Mouse (Mus musculus) kidney, postnatal 0 days (tissue): ENCODE data around the gene Exosc10. TPM values are rescaled to one million over a fixed set of nuclear protein-coding genes. Genes with fewer than 3 reads are reported as not detected.

ENCODE experiments used
- ATAC-seq: fragments of 200-750 bp; cut with Nextera tagmentation; replicated peaks from 2 replicates; pipeline ENCODE4 v1.8.0; 2017; ENCODE audit warnings: low read depth, moderate number of reproducible peaks, moderate TSS enrichment, moderate library complexity; ENCODE audit not compliant: low FRiP score
- DNase-seq: peaks from one replicate; pipeline ENCODE4 v3.0.0-alpha.2; 2016; ENCODE audit warnings: low spot score
- H3K27ac ChIP-seq: fragments of 300-500 bp; sonication (generic); 2 replicates; pipeline ENCODE4 v1.5.1; 2014; ENCODE audit warnings: mild to moderate bottlenecking
- H3K27me3 ChIP-seq: fragments of 300-500 bp; sonication (generic); 2 replicates; pipeline ENCODE4 v1.6.1; 2014; ENCODE audit warnings: low read length, mixed read lengths; ENCODE audit not compliant: insufficient read depth
- H3K36me3 ChIP-seq: fragments of 300-500 bp; sonication (generic); 2 replicates; pipeline ENCODE4 v1.6.1; 2014; ENCODE audit warnings: low read length, mixed read lengths; ENCODE audit not compliant: insufficient read depth
- H3K4me1 ChIP-seq: fragments of 300-500 bp; sonication (generic); replicated peaks from 2 replicates; pipeline ENCODE4 v1.6.1; 2014; ENCODE audit warnings: antibody characterized with exemption, low read length, mixed read lengths; ENCODE audit not compliant: insufficient read depth
- H3K4me2 ChIP-seq: fragments of 300-500 bp; sonication (generic); 2 replicates; pipeline ENCODE4 v1.6.1; 2014; ENCODE audit warnings: mild to moderate bottlenecking, low read length, moderate library complexity, mixed read lengths
- H3K4me3 ChIP-seq: fragments of 300-500 bp; sonication (generic); replicated peaks from 2 replicates; pipeline ENCODE4 v1.5.1; 2014; ENCODE audit warnings: low read depth, low read length
- H3K9ac ChIP-seq: fragments of 300-500 bp; sonication (generic); 2 replicates; pipeline ENCODE4 v1.6.1; 2014; ENCODE audit warnings: low read depth, low read length
- H3K9me3 ChIP-seq: fragments of 300-500 bp; sonication (generic); replicated peaks from 2 replicates; pipeline ENCODE4 v1.6.1; 2016; ENCODE audit warnings: low read length, inconsistent platforms, mixed read lengths
- CTCF ChIP-seq: IDR thresholded peaks from 2 replicates; pipeline ENCODE4 v1.5.1; 2016; ENCODE audit warnings: antibody characterized with exemption, low read depth, mild to moderate bottlenecking, moderate library complexity
- WGBS: fragments of 180-500 bp; shearing (Covaris S2); extraction: QIAGEN DNeasy Blood & Tissue Kit; methylation state at CpG from one replicate; pipeline ENCODE4 v1.1.7; 2014; 5-methylcytosine and 5-hydroxymethylcytosine counted together
- polyA plus RNA-seq: library from polyadenylated mRNA; unstranded; fragments of >200 nt; fragmentation: Nextera tagmentation; extraction: Ambion mirVana; gene quantifications from 2 replicates; pipeline ENCODE4 v1.2.1, GENCODE M21; 2015

Gene Exosc10
- polyA plus RNA-seq, 1 experiment from 2014 or later: 52.4 TPM

DNA sequence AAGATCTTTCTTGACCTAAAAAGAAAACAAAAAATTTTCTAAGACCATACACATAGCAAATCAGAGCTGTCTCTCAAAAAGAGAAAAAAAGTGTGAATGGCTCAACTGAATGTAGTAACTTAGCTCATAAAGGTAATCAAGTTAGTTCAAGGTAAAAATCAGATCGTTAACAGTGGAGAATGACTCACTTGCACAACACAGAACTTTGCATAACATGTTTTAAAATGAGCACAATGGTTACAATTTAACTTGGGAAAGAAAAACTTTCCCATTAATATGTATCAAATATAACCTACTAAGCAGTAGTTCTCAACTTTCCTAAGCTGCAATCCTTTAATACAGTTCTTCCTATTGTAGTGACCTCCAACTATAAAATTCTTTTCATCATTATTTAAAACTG lies 62.5 kb downstream of the Exosc10 start:
- Histone ChIP-seq H3K4me3 (no peak overlapping the region), H3K27ac (no peak overlapping the region; the same call in 1 of the 2 replicates), H3K4me1 (peaks cover 12% of the 10 kb centered on the region), H3K4me2 (no peak overlapping the region), H3K36me3 (peaks cover 62% of the 10 kb centered on the region), H3K27me3 (no peaks in the 10 kb centered on the region), H3K9ac (no peak overlapping the region), H3K9me3 (no peaks in the 10 kb centered on the region)
- WGBS: 82% methylated on average over 1 of the region's 1 CpGs
- DNase-seq (no peak), ATAC-seq (no peak)
- TF ChIP-seq CTCF: no peak

DNA sequence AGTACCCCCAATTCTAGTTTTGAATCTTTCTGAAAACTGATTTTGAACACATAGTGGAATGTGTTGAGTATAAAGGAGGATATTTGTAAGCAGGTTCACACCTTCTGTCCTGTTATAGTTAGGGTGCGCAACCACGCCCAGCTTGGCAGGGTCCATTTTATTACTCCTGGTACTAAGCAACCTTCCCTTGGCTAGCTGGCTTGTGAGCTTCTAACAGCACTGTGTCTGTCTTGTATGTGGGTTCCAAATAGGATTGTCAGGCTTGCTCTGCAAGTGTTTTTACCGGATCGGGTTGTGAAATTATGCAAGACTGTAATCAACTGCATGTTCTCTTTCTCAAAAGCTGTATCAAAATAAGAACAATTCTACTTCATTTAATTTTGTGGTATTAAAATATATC lies 64.3 kb downstream of the Exosc10 start:
- H3K9ac ChIP-seq: no peak overlapping the region
- ATAC-seq (no peak), DNase-seq (no peak)
- H3K27ac ChIP-seq: no peak overlapping the region
- no peaks in the 10 kb centered on the region for H3K27me3 ChIP-seq
- H3K36me3 ChIP-seq: peaks cover 56% of the 10 kb centered on the region
- WGBS: 96% methylated on average over 4 of the region's 4 CpGs
- peaks cover 15% of the 10 kb centered on the region for H3K4me1 ChIP-seq
- no peak overlapping the region for H3K4me3 ChIP-seq
- no peak overlapping the region for H3K4me2 ChIP-seq
- no peak for TF ChIP-seq CTCF
- H3K9me3 ChIP-seq: no peaks in the 10 kb centered on the region

DNA sequence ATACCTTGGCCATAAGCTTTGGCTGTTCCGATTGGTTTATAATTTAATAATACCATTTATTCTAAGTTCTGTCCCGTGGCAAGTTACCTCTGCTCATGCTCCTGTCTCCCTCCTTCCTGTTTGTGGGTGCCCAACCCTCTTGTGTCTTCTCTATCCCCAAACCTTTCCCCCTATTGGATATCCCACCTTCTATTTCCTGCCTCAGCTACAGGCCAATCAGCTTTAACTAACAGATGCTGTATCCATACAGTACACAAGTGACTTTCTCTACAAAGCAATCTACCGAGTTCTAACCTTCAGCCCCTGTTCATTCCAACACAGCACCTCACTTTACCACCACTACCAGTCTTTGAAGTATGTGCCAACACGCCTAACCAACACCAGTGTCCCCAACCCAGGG lies 65.4 kb downstream of the Exosc10 start:
- Histone ChIP-seq H3K9ac (no peak overlapping the region), H3K9me3 (no peaks in the 10 kb centered on the region), H3K36me3 (peaks cover 50% of the 10 kb centered on the region), H3K4me3 (no peak overlapping the region), H3K27ac (no peak overlapping the region), H3K27me3 (no peaks in the 10 kb centered on the region), H3K4me2 (peak overlapping the region; percentile 21; the same call in 1 of the 2 replicates), H3K4me1 (peaks cover 15% of the 10 kb centered on the region)
- WGBS: 87% methylated on average over 4 of the region's 4 CpGs
- TF ChIP-seq CTCF: no peak
- DNase-seq (no peak), ATAC-seq (no peak)

DNA sequence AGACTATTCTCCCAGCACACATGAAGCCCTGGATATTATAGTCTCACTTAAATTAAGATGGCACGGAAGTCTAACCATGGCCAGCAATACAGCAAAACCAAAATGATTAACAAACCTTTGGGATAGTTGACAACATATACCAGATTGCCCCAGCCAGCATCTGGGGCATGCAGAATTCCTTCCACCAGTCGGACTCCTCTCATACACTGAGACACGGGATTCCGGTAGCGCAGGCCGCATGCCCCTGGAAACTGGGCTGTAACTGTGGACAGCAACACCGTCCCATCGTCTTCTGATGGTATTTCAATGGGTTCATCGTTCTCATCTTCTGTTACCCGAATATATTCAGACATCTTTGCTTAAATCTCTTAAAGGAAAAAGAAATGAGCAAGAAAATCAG lies 66.8 kb downstream of the Exosc10 start:
- DNase-seq: no peak
- peaks cover 36% of the 10 kb centered on the region for H3K36me3 ChIP-seq
- 80% methylated on average over 10 of the region's 10 CpGs for WGBS
- no peak overlapping the region for H3K27ac ChIP-seq
- H3K9me3 ChIP-seq: no peaks in the 10 kb centered on the region
- peaks cover 15% of the 10 kb centered on the region for H3K4me1 ChIP-seq
- H3K4me2 ChIP-seq: peak overlapping the region; percentile 64
- ATAC-seq: no peak
- H3K27me3 ChIP-seq: no peaks in the 10 kb centered on the region
- TF ChIP-seq CTCF: no peak
- H3K9ac ChIP-seq: no peak overlapping the region
- peak overlapping the region; percentile 92; the same call in 1 of the 2 replicates for H3K4me3 ChIP-seq

DNA sequence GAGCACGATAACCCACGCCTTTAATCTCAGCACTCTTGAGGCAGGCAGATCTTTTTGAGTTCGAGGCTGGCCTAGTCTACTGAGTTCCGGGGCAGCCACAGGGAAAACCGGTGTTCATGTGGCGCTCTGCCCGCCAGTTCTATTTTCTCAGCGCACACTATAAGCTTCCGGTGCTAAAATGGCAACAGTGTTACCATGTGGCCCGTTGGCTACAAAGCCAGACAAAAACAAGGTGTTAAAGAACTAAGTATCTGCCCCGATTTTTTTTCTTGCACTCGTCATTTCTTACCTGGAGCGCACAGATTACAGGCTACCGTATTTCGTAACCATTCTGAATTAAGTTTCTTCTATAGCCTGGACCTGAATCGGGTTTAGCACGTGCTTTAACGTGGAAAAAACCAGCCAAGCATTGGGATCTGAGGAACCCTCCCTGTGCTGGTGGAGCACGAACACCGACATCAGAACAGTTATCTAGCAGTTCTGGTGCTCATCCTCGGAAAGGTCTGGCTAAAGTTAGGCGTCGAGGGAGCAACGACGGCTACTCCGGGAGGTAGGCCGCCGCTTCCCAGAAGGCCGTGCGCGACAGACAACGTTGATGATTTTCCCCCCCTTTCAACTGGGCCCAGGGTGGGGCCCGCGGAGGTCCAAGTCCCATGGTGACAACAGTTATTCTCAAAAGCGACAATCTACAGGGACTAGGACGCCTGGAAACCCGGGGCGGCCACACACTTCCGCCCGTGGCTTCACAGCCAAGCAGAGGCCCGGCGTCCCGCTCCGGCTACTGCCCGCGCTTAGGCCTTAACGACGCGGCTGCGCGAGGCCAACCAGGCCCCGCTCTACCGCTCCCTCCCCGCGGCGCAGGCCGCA lies 67.8 kb downstream of the Exosc10 start:
- peaks cover 15% of the 10 kb centered on the region for H3K4me1 ChIP-seq
- ATAC-seq (peak; percentile 49), DNase-seq (peak; percentile 71)
- H3K4me2 ChIP-seq: peak overlapping the region; percentile 64
- WGBS: under 1% methylated on average over 57 of the region's 57 CpGs
- H3K9ac ChIP-seq: peak overlapping the region; percentile 99
- no peak for TF ChIP-seq CTCF
- no peaks in the 10 kb centered on the region for H3K9me3 ChIP-seq
- H3K4me3 ChIP-seq: peak overlapping the region; percentile 92
- peak overlapping the region; percentile 97 for H3K27ac ChIP-seq
- H3K27me3 ChIP-seq: no peaks in the 10 kb centered on the region
- peaks cover 30% of the 10 kb centered on the region for H3K36me3 ChIP-seq

DNA sequence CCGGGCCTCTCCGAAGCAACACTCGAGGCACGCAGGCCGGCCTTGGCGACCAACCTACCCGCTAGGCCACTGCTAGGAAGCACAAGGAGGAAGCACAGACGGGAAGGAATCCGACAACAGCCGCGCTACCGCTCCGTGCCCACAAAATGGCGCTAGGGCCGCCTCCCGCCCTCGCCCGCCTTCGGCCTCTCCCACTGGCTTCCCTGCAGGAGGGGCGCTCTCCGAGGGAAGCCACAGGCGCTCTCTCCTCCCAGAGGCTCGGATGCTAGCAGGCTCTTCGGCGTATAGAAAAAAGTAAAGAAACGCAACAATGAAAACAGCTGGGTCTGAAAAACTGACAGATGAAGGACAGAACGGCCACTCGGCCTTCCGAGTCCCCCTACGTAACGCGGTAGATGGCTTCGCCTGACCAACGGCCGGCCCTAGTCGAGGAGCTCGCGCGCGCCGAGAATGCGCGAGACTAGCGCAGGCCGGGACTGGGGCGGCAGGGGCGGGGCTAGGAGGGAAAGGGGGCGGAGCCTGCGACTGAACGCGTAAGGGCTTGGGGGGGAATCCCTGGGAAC lies 68.5 kb downstream of the Exosc10 start, which contains the start of gene Tardbp:
TSS of gene Tardbp (minus strand) at position 397 of the 563 bp plus-strand sequence.
- ATAC-seq (peak; percentile 97), DNase-seq (peak; percentile 97)
- Histone ChIP-seq H3K4me2 (peak within 1 kb of the TSS; percentile 64), H3K9me3 (no peaks in the 10 kb centered on the region), H3K4me3 (peak within 1 kb of the TSS; percentile 92), H3K36me3 (peaks cover 24% of the 10 kb centered on the region), H3K9ac (peak within 1 kb of the TSS; percentile 99), H3K27ac (peak within 1 kb of the TSS; percentile 97), H3K4me1 (peaks cover 15% of the 10 kb centered on the region), H3K27me3 (no peaks in the 10 kb centered on the region)
- WGBS: under 1% methylated on average over 51 of the region's 51 CpGs
- peak; percentile 8; the same call in 1 of the 2 replicates for TF ChIP-seq CTCF
